Mouse (Mus musculus) testis, postnatal 10 days (tissue): ENCODE data around the gene Mrpl23.
A peak's percentile ranks its signal among the peaks of the same experiment; 100 is the strongest.

Experiments used
- DNase-seq: peaks from one replicate; pipeline ENCODE4 v3.0.0; 2021; ENCODE audit warnings: low spot score

Gene Mrpl23

DNA sequence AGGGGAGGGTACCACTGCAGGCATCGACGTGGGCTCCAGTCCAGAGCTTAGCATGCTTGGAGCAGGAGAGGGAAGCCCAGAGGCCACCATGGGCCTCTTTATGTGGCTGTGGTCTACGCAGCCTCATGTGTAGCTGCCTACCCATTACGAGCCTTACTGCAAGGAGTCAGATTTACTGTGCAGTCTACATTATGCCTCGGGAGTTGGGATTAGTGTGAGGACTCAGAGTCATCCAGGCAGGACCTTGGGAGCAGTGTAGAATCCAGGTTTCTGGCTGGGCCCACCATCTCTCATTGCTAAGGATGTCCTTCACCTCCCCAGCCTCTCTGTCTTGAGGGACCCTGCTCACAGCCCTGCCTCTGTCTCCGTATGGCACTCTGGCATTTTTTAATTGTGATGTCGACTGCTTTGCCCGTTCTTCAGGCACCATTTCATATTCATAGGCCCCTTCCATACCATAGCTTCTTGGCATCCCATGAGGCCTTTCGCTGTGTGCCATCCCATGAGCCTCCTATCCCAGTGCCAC, 42.4 kb downstream of the Mrpl23 start:
- no peak for DNase-seq

DNA sequence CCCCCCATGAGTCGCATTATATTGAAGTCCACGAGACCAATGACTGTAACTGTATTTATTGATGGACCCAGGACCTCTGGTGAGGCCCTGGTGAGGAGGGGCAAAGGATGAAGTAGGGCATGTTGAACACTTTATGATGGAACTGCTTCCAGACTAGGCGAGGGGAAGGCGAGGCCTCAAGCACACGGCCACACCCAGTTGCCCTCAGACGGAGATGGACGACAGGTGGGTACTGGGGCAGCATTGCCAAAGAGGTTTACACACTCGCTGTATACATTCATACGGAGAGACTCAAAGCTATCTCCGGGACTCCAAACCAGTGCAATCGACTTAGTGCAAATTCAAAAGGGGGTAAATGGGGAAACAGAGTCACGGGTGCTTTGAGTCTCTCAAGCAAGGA, 43.0 kb downstream of the Mrpl23 start:
- no peak for DNase-seq

DNA sequence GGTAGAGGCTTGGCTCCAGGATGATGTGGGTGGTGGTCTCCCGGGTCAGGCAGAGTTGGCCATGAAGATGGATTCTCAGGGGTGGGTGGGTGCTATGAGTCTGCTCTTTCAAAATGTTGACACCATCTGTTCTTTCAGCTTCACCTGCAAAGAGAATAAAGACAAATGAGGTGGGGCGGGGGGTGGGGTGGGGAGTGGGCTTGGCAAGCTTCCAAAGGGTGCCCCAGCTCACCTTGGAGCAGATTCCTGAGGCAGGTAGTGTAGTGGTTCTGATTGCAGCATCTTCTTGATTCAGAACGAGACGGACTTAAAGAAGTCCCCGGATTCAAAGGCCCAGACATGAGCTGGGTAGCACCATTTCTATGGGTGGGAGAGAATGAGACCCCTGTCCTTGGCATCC, 43.5 kb downstream of the Mrpl23 start:
- no peak for DNase-seq

DNA sequence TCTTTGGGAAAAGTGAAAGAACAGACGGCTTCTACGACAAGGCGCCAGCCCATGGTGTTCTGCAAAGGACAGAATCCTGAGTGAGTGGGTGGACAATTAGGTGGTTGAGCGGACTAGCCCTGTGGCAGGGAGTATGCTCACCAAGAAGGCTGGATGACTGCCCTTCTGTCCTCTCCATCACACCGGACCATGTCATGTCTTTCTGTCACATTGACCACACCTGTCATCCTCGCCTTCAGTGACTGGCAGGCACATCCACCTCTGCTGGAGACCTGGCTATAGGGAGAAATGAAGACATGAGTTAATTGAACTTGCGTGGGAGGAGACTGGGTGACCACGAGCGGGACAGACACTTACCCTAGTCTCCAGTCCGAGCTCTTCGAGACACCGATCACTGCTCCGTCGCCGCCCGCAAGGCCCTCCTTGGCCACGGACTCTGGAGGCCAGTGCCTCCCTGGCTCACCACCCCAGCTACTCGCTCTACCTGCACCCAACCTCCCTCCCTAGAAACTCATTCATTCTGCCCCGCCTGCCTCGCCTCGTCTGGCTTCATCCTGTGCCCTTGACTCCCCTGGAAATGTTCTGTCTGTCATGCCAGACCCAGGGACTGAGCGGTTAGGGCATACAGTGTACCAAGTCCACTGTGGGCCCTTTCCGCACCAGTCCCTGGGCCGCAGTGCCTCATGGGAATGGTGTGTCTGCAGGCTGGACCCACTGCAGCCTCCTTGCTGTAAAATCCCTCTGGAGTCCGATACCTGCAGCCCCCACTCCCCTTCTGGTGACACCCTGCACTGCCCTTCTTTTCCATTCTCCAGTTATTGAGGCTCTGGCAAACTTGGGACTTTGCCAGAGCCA, 44.2 kb downstream of the Mrpl23 start:
- DNase-seq, result no peak

DNA sequence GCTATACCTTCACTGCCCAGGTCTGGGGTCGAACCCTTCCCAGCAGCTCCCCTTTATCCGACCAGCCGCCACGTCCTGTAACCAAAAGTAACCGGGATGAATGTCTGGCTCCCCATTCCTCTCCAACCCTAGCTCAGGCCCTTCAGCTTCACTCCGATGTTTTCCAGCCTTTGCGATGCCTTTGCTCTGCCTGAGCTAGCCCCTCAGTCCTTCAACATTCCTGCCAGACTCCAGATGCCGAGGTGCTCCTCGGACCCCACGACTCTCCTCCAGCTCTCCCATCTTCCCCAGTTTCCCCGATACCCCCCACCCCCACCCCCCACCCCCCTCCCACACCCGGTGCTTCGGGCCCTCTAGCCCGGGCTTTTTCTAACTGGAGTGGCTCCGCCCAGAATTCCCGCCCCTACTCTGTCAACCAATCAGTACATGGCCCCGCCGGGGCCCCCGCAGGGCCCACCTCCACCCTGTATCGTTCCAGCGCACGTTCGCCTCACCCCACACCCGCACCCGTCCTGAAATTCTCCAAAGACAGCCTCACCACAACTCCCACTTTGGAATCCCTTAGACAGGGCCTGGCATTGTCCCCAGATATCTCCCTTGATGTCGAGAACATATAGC, 45.4 kb downstream of the Mrpl23 start:
- DNase-seq, result peak; percentile 69

DNA sequence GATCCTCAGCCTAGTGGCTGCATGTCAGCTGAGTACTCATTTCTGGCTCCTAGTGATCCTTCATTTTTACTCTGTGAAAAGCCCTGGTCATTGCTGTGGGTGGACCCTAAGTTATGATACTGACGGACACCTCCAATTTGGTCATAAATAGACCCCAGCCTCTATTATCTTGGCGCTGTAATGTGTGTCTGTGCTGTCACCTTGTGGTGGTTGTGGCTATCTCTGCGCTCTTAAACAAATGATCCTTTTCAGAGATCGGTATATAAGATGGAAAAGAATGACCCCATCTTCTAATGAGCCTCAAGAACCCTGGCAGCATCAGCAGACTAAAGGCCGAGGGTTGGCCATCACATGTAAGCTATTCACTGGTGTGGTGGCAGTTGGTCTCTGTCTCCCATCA, 46.6 kb downstream of the Mrpl23 start:
- DNase-seq, result no peak

DNA sequence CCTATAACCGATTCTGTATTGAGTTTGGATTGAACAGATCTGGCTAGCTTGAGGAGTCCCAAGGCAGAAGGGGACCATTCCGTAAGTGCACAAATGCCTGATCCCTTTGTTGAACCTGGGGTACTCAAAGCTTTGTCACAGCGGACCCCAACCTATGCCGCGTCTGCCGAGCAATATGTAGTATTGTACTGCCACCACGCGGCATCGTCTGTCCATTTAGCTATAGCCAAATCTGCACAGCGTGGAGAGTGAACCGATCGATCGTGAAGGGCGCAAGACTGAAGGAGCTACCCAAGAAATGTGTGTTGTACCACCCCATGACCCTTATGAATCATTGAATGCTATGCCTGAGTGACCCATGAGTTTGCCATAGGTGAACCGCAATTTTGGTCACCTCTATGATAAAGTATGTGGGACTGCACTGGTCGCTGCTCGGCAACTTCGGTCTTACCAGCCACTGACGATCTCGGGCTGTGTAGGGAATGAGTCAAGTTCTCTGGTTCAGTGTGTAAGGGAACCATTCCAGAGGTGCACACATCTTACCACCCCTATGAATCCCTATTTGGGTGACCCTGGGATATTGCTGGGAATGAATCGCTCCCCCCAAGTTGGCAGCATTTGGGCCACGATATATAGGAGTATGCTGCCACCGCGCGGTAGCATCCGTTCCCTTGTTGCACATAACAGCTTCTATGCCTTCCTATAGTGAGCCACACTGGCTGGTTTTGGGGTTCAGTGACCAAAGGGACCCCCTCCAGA, 47.8 kb downstream of the Mrpl23 start:
- peak; percentile 73 for DNase-seq

DNA sequence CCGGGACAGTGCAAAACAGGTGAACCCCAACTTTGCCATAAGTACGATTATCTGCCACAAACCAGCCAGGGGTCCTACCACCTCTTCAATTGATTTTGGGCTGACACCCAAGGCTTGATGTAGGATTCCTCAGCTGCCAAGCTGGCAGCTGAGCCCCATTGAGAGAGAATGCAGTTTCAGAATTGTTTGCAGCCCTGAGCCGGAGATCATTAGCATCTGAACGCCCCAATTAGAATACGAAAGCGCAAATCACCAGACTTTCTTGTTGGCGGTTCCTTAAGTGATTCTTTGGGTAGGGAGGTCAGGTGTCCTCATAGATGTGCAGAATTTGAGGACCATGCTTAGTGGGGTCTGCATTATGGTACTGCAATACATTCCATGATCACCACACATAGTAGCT, 48.7 kb downstream of the Mrpl23 start:
- no peak for DNase-seq

DNA sequence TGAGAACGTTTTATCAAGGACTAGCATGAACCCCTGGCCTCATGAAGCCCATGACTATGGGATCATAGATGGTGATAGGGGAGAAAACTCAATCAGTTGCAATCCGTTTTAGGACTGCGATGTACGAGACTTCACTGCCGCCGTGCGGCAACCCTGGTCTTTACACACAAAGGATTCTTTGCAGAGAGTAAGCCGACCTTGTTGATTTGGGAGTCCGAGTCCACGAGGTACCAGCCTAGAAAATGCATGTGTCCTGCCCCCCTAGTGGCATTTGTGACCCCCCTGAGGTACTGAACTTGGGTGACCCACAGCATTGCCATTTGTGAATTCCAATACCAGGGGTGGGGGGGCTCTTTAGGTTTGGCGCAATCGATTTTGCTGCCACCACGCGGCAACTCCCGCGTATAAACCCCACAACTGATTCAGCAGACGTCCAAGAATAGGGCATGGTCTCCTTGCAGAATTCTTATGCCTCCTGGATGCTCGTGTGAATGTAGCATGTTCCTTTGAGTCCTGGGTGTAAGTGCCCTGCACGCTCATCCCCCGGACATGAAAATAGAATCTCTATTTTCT, 49.3 kb downstream of the Mrpl23 start:
- peak; percentile 74 for DNase-seq

DNA sequence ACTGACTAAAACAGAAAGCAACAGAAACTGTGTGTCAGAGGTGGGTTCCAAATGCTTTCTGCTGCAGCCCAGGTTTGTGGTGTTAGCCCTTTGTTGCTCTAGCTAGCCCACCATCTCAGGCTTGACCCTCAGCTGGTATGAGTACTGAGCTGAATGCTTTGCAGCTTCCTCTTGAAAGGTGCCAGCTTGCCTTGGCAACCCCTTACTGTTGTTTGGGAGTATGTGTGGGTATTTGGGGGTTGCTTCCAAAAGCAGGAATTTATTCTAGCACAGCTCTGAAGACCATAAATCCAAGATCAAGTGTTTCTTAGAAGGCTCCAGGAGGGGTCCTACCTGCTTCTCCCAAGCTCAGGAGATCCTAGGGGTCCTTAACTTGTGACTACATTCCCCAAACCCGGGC, 52.4 kb downstream of the Mrpl23 start:
- DNase-seq, result no peak

DNA sequence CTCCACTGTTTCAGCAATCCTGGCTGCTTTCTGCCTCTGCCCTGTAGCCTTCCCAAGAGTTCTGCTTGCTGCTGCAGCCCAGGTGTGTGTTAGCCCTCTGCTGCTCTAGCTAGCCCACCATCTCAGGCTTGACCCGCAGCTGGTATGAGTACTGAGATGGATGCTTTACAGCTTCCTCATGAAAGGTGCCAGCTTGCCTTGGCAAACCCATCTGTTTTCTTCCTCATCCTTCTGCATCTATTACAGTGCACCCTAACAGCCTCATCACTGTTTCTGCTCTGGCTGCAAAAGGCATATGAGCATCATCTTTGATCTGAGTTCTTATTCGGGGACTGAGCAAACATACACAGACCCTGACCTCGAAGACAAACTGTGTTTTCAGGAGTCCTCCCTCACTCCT, 53.4 kb downstream of the Mrpl23 start:
- no peak for DNase-seq

DNA sequence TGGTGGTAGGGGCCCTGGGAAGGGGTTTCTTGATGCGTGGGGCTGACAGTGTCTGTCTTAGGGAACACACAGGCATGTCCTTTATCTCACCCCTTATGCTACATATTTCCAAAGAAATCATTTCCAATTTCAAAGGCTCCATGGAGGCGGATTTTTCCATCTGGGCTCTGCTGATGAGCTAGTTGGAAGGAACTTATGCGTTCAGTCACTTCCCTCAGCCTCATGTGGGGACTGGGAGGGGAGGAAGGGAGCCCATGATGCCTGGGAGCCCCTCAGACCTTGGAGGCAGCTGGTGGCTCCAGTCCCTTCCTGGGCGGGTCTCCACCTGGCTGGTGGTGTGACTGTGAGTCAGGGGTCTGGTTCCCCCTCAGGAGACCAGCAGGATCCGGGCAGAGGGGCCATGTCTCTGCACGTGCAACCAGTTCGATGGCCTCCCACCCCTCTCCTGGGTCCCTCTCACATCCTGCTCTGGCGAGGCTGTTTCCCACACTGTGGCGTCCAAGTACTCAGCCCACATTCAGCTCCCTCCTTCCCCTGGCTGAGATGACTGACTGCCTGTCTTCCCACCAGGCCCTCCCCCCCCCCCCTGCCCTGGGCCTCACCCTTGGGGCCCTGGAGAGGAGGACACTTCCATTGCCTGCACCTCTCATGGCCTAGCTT, 55.9 kb downstream of the Mrpl23 start:
- no peak for DNase-seq
